Mouse (Mus musculus): ENCODE measurements at regions not wholly inside any gene's neighbourhood (a gene's known extent, or its start where the extent isn't known, plus 50 kb on each side); places are given as distances from the start of the nearest gene placed in this dataset.

- intact Hi-C loops (cut with DNase I) = no loop called here
Observed at GRCm38 (mm10) chr4:9132982-9133625, 894.3 kb upstream of the Car8 start.

GRCm38 (mm10) chr4:9132356-9132755 lies 893.5 kb upstream of the Car8 start:
- intact Hi-C loops (cut with DNase I) = no loop called here

- intact Hi-C loops (cut with DNase I) = no loop called here
Observed at GRCm38 (mm10) chr4:9131610-9132009, 892.8 kb upstream of the Car8 start.

- intact Hi-C loops (cut with DNase I) = no loop called here
Observed at GRCm38 (mm10) chr4:9125236-9125963, 886.6 kb upstream of the Car8 start.

- intact Hi-C loops (cut with DNase I) = no loop called here
Observed at GRCm38 (mm10) chr4:9124586-9125232, 885.9 kb upstream of the Car8 start.

- intact Hi-C loops (cut with DNase I) = no loop called here
Observed at GRCm38 (mm10) chr4:9124109-9124508, 885.3 kb upstream of the Car8 start.

GRCm38 (mm10) chr4:9123396-9124031 lies 884.7 kb upstream of the Car8 start:
- intact Hi-C loops (cut with DNase I) = no loop called here

GRCm38 (mm10) chr4:9122639-9123286 lies 883.9 kb upstream of the Car8 start:
- intact Hi-C loops (cut with DNase I) = no loop called here

- intact Hi-C loops (cut with DNase I) = no loop called here
Observed at GRCm38 (mm10) chr4:9116955-9117647, 878.3 kb upstream of the Car8 start.

- intact Hi-C loops (cut with DNase I) = no loop called here
Observed at GRCm38 (mm10) chr4:9115874-9116273, 877.0 kb upstream of the Car8 start.

GRCm38 (mm10) chr4:9113982-9114381 lies 875.1 kb upstream of the Car8 start:
- intact Hi-C loops (cut with DNase I) = no loop called here

- intact Hi-C loops (cut with DNase I) = no loop called here
Observed at GRCm38 (mm10) chr4:9110355-9110754, 871.5 kb upstream of the Car8 start.

GRCm38 (mm10) chr4:9107295-9107694 lies 868.5 kb upstream of the Car8 start:
- intact Hi-C loops (cut with DNase I) = loop anchor here (1.0 kb wide), 1 partner anchor 28 kb away; no protein-coding TSS in a partner anchor

- intact Hi-C loops (cut with DNase I) = loop anchor here (1.0 kb wide), 1 partner anchor 27 kb away; no protein-coding TSS in a partner anchor
Observed at GRCm38 (mm10) chr4:9106778-9107177, 867.9 kb upstream of the Car8 start.

- intact Hi-C loops (cut with DNase I) = no loop called here
Observed at GRCm38 (mm10) chr4:9104657-9105056, 865.8 kb upstream of the Car8 start.

- intact Hi-C loops (cut with DNase I) = no loop called here
Observed at GRCm38 (mm10) chr4:9103958-9104357, 865.1 kb upstream of the Car8 start.

- intact Hi-C loops (cut with DNase I) = loop anchor here (1.0 to 5.0 kb wide), 3 partner anchors 70 to 715 kb away; no protein-coding TSS in a partner anchor
Observed at GRCm38 (mm10) chr4:9096809-9097700, 858.2 kb upstream of the Car8 start.

- intact Hi-C loops (cut with DNase I) = loop anchor here (5.0 kb wide), 2 partner anchors 69 to 714 kb away; no protein-coding TSS in a partner anchor
Observed at GRCm38 (mm10) chr4:9096274-9096673, 857.4 kb upstream of the Car8 start.

GRCm38 (mm10) chr4:9095646-9096045 lies 856.8 kb upstream of the Car8 start:
- intact Hi-C loops (cut with DNase I) = loop anchor here (5.0 kb wide), 2 partner anchors 68 to 713 kb away; no protein-coding TSS in a partner anchor

All from adrenal gland (tissue).